Mouse (Mus musculus) cerebellum, postnatal 10 days (tissue): Measurements from ENCODE around the gene Stat6.
A peak's percentile ranks its signal among the peaks of the same experiment; 100 is the strongest.

Experiments used
- DNase-seq, 2 experiments: peaks; one replicate each; pipeline ENCODE4 v3.0.0; 2021; ENCODE audit warnings: mixed read lengths in 2 of 2

Stat6 gene

DNA sequence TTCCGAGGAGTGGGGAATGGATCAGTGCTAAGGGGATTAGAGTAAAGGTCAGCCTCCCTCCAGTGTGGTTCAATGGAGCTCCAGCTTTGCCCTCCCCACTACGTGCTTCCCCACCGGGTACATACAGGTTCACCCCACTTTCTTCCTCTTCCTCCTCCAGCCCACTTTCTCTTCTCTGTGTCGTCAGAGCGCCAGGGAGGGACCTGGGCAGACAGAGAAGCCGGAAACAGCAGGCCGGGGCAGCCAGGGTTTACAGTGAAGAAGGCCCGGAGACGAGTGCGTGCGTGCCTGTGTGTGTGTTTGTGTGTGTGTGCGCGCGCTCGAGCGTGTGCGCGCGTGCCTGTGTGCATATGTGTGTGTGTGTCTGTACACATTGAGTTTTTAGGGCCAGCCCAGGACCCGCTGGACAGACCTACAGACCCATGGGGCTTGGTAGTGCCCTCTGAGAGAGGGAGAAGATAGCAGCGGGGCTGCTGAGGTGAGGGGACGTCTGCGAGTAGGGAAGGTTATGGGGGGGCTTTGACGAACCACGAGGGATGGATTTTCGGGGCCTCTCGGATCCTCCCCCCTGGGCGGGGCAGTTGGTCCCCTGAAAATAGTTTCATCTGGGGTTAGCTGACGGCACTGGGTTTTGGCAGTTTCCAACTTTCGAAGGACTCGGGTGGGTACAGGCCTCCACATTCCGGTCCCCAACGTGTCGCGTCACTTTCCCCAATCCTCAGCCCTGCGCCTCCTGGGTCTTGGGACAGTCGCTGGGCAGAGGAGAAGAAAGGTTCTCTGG lies at the start of gene Stat6:
Stat6 (plus strand) TSS at position 215 of the 781 bp plus-strand sequence.
- peak in 1 of 2 experiments; percentile 37 for DNase-seq

DNA sequence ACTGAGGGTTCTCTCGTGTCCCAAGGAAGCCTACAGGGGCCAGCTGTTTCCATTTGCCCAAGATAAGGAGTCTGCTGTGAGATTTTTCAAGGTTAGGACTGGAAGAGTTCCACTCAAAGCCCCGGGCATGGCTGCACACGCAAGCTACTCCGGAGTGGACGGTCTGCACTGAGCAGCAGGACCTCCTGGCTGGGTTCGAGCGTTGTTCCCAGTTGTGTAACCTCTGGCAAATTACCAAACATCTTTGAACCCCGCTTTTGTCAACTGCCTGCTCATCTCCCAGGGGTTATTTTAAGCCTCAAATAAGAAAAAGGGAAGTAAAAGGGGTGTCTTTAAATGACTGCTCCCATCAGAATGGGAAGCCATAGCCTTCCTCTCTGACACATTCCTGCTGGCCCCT lies 48.4 kb upstream of the Stat6 start:
- no peak for DNase-seq

DNA sequence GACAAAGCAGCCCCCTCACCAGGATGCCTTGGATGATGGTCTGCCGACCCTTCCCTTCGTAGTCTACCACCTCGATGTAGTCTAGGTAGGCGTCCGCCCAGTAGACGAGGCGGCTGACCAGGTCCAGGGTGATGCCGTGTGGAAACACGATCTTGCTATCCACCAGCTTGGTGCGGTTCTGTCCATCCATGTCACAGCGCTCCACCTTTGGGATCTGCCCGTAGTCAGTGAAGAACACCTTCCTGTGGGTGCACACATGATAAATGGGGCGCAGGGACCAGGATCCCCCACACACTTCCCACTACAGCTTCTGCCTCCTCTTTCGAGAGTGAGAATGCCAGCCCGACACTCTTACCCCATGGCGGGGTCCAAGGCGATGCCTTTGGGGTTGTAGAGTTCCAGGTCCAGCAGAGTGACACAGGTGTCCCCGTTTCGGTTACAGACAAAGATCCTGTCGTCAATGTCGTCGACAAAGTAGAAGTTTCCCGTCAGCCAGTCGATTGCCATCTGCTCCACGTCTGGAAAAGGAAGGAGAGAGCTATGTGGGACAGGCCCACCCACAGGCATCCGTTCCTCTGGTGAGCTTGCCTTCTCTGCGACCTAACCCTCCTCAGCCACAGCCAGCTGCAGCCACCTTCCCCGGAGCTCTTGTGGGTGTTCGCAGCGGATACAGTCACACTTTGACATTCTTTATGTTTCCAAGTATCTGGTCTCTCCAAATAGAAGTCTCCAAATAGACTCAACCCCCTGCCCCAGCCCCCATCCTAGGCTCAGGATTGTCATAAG lies 47.7 kb upstream of the Stat6 start:
- no peak for DNase-seq

DNA sequence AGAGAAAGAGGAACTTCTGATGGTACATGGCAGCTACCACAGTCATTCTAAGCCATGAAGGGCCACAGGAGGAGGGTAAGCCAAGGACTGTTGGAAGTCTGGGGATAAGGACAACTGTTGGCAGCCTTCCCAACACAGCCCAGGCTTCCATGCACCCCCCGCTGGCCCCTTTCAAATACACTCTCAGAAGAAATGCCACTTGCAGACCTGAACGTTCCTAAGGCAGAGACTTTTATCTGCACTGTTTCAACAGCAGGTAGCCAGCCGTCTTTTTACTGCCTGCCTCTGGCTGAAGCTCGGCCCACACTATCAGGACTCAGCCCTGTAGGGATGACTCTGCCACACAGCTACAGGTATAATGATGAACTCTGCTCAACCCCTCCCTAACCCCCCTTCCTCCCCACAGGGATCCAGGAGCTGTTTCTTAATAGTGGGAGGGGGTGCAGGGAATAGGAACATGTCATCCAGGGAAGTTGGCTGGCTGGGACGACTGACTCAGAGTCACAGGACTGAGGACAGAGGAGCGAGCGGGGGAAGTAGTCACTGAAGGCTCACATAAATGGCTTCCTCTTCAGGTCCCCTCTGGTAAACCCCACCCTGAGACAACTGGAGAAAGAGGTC lies 46.4 kb upstream of the Stat6 start:
- DNase-seq, result peak; percentile 71 to 77

DNA sequence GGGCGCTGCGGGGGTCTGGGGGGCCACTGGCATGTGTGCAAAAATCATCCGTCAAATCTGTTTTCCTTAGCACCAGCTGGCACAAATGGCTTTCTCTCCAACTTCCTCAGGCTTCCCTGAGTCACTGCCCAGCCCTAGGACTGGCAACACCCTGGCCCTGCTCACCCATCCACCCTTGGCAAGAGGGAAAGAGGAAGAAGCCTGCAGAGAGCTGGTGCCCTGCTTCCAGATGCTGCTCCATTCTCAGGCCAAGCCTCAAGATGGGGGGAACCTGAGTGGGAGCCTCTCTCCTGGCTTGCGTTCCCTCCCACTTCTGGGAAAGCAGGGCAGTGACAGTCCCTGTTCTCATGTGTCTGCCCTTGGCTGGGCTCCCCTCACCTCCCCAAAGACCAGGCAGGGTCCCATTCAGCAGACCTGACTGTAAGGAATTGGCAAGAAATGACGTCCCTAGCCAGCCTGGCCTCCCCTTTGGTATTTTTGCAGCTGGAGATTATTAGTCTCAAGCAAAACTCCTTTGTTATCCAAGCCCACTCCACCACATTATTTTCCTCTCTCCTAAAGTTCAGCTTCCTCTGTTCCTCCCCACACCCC lies 45.4 kb upstream of the Stat6 start:
- peak; percentile 85 to 88 for DNase-seq

DNA sequence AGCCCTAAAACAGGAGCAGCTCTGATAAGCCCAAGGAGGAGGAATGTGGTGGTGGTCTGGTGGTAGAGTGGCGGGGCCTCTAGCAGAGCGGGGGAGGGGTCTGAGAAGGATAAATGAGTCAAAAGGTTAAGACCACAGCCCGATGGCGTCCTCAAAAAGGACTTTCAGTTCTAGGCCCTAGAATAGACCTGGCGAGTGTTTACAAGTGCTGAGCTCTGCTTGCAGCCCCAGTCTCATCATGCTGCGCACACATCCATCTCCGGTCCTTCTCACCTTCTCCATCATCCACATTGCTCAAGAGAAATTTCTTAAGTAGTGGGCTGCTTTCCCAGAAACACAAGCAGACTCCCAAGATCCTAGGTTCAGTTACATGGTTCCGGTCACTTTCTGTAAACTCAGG lies 44.2 kb upstream of the Stat6 start:
- DNase-seq, result no peak

DNA sequence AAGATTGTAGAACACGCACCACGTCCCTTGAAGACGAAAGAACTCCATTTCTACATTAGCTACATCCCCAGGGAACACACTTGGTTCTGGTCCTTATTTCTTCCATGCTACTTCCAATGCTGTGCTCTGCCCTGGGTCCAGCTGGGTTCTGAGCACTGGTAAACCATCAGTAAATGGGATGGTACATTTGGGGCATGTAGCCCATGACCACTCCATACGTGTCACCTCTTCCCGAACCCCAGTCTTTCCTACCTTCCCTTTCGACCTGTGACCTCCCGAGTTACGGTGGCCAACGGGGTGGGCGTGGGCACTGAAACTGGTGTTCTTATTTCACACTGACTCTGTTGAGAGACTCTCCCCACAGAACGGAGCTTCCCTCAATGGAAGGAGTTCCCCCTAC lies 43.5 kb upstream of the Stat6 start:
- no peak for DNase-seq

DNA sequence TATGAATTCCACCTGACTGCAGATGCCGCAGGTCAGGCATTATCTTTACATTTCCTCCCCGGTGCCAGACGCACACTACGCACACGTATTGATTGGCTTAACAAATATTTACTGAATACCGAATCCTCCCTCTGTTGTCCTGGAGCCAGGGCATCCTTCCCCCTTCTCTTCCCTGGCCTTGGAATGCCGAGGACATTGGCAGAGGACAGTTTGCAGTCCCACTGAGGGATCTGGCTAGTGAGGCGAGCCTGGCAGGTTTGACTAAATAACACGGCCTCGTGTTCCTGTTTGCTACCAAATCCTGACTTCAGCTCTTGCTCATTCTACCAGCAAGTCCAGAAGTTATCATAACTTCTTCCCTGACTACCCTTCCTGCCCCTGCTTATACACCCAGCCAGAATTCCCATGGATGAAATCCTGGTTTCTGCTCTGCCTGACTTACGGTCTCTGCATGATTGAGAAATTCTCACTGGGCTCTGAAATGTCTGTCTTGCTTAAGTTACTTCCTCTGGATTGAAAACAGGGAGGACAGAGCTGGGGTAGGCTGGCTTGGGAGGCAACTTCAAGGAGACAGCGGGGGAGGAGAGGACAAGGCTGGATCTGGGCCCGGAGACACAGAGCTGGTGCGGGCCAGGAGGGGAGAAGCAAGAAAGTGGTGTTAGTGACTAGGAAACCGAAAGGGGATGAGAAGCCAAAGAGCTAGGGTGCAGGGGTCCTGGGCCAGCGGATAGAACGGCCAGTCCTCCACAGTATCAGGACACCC lies 42.8 kb upstream of the Stat6 start:
- peak; percentile 73 to 76 for DNase-seq

DNA sequence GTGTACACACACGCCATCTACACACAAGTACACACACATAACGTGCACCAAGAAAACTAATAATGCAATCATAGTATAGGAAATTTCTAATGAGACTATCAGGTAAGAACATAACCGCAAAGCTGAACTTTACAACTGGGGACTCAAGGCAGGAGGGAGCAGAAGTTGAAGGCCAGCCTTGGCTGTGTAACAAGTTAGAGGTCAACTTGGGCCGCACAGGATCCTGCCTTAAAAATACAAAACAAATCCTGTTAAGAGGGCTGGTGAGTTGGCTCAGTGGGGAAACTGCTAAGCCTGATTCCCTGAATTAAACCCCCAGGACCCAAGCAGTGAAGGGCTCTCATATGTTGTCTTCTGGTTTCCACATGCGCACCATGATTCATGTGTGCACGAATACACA lies 40.6 kb upstream of the Stat6 start:
- no peak for DNase-seq

DNA sequence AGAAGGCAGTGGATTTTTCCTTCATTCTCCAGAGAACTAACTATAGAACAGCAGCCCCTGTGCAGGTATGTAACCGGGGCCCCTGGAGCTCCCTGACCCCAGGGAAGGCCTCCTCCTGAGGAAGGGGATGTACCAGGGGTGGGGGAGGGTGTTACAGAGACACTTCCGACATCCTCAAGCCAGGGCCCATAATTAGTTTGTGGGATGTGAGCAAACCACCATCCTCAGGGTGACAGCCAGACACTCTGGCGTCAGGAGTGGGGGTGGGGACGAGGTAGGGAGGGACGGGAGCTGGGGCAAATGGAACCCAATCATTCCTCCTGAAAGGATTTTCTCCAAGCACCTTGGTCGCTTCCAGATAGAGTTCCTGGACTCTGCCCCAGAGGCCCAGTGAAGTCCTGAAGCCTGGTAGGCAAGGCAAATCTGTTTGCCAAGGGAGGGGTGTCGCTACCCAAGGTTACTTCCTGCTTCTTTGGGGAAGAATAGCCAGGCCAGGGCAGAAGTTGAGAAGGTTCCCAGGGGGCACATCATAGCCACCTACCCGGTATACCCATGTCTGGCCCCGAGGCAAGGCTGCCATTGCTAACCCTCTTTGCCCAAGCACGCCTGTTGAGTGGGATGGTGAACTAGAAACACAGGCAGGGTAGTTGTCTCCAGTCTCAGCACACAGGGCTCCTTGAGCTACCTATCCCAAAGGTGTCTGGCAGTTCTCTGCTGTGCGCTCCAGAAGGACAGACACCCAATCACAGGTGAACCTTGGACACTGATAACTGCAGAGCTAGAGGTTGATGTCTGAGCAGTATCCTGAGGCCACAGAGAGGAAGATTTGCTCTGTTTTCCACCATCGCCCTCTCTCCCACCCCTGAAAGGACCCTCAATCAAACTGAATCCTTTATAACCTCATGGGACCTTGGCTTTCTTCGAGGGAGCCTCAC lies 39.1 kb upstream of the Stat6 start:
- no peak for DNase-seq

DNA sequence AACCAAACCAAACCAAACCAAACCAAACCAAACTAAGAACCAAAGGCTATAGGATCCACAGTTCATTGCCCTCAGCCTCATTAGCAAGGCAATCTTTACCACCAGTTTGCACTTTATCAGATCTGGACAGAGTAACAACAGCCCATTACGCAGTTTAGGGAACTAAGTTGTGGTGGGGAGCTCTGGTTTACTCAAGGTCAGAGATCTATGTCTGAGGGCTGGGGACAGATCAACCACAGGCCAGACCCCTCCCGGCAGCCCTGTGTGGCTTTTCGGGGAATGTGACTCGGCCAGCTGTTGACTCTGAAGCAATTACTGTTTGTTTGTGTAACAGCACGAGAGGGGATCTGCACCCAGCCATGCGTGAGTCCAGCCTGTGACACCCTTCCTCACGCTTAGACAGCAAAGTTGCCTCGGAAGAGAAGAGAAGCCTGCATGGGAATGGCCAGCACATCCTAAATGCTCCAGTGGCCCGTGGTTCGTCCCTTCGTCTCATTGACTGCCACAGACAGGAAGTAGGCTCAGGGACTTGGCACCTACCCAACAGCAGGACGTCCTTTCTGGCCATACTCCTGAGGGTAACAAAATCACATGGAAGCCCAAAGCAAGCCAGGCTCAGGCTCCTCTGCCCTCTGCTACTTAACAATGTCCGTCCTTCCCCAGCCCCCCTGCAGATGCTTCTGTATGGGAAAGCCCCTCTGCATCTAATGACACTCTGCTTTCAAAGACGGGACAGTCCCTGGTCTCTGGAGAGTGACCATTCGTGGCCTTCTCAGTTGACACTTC lies 38.1 kb upstream of the Stat6 start:
- peak; percentile 55 to 56 for DNase-seq

DNA sequence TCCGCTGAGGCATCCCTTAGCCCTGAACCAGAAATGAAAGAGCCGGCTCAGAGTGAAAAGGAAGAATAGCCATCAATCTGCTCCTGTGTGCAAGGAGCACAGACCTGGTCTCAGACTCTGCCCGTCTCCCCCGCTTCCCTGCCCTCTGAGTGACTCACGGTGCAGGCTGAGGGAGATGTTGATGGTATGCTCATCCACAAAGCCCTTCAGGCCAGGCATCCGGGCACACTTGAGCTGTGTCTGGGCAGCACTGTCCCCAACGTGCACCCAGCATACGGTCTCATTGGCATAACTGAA lies 37.6 kb upstream of the Stat6 start:
- no peak for DNase-seq

DNA sequence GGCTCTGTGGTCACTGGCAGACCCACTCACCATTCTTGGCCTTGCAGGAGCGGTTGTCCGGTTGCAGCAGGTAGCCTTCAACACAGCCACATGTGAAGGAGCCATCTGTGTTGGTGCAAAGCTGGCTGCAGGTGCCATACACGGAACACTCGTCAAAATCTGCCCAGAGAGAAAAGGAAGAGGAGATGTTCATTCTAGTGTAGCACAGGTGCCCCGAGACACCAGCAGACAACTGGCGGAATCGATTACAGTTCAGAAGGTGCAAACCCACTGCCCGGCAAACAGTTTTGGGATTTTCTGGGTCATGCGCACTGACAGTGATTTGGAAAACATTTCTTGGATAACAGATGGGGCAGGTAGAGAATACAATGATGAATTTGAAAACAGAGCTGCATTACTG lies 37.0 kb upstream of the Stat6 start:
- DNase-seq, result no peak

DNA sequence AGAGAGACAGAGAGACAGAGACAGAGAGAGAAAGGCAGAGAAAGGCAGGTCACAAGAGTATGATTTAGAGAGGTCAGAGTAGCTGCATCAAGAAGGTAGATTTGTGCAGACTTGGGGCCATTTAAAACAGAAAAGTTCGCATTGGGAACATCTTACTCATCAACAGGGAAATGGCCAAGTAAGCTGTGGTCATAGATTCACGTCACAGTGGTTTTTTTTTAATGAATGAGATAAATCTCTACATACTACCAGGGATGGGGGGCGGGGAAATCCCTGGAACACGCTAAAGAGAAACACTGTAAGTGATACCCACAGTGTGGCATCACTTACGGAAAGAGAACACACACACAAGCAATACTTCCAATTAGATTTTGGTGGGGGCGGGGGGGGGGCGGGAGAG lies 35.7 kb upstream of the Stat6 start:
- DNase-seq, result no peak

DNA sequence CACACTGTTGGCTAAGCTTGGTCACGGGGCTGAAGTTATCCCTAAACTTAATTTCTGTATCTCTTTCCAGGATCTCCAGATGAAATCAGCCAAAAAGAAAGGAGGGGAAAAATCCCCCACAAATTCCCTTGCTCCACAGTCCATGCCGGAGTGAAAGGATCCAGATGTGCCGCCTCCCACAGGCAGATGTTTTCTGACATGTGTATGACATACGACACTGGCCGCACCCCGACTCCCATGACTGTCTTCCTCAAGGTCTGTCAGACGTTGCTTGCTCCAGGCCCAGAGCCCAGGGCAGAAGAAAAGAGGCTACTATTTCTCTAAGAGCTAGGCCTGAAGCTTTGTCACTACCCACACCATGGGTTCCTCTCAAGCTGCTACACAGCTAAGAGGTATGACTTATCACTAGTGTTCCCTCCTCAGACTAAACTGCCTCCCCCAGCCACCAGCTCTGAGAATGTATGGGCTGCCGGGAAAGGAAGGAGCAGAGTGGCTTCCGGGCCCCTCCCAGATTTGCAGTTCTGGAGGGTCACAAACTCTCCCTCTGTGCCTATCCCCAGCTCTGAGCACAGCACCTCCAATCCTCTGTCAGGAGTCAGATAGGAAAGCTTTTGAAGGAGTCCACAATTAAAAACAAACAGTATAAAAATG lies 33.2 kb upstream of the Stat6 start:
- DNase-seq, result no peak

DNA sequence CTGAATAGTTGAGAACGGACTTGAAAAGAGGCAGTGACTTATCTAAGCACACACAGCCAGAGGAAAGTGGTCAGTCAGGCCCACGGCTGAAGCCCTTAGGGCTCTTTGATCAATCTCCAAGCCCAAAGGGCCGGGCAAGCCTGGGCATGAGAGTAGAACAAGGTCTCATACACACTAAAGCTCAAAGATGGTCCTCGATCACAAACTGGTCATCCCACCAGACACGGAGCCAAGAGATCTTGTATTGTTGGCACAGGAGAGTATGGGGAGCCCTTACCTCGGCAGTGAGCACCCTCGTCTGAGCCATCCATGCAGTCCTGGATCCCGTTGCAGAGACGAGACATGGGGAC lies 32.7 kb upstream of the Stat6 start:
- no peak for DNase-seq

DNA sequence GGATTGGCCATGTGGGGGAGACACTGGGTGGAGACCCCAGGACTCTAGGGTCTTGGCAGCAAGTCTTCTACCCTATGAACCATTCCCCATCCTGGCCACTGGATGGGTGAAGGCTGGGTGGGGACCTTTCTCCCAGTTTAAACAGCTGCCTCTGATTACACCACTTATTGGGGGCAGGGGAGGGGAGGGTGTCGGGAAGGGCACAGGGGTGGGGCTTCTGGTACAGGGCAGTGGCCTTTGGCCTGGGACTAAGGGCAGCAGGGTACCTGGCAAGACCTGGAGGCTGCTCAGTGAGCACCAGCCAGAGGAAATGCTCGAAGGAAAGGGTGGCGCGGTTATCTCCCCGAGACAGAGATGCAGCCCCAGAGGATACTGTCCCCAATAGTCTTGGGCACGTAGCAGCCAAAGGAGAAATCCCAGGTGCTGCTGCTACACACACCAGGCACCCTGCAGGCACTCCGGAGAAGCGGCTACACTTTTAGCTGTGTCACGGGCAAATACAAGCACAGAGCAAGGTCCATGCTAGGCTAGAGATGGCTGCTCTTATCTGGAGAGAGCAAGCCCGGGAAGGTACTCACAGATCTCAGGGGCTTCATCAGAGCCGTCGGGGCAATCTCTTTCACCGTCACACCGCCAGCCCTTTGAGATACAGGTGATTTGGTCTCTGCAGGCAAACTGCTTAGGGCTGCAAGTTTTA lies 30.6 kb upstream of the Stat6 start:
- no peak for DNase-seq

DNA sequence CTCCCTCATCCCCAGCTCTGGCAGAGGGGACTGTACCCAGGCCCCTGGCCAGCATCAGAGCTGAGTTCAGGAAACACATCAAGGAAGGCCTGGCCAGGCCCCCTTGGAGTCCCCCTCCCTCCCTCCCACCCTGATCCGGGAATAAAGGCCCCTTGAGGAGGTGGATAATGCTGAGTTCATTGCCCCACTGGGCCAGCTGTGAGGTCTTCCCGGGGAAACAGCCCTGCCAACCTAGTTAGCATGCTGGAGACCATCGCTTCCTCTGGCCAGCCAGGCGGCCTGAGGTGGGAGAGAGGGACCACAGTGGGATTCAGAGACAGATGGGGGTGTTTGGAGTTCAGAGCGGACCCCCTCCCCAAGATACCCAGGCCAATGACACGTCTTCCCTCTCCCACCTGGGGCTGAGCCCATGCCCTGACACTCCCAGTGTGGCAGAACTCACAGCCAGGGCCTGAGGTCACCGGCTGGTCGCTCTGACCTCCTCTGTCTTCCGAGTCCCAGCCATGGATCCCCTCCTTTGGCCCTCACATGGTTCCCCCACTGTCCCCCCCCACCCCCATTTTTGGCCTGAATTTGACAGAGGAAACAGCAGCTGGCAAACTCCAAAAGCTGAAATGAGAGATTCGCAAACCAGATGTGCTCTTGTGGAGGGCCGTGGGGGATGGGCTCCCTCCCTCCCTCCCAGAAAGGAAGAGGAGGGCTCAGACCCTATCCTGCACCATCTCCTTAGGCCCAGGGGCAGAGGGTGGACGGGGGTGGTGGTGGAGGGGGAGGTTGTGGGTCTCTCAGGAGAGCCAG lies 28.4 kb upstream of the Stat6 start:
- DNase-seq, result peak in 1 of 2 experiments; percentile 56

DNA sequence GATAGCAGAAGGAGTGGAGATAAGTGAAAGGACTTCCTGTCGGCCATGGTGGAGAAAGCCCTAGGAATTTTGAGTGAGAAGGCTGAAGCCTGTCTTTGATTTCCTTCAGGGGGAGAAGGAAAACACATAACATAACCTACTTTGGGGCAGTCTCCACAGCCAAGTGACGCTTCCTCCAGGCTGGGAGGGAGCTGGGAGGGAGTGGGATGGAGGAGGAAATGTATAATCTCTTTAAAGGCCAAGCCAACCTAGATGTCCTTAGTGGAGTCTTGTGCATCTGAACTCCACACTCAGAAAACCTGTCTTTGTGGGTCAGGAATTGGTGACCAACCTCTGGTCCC lies 27.8 kb upstream of the Stat6 start:
- DNase-seq, result no peak
